Mouse (Mus musculus): ENCODE results near the gene Nmrk2.

The Nmrk2 gene

DNA sequence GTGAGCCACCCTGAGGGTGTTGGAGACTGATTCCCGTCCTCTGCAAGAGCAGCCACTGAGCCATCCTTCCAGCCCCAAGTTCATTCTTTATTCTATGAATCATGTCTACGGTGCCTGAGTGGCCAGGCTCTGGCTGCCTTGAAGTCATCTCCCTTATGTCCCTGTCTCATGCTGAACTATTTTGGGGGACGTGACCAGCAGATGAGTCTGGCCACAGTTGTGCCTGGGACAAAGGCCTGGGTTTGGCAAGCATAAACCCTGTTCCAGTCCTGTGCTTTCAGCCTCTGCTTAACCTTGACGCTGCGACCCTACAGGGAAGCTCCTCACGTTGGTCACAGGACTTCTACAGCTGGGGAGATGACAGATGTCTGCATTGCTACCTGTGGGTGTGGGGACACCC is 4.5 kb downstream of the Nmrk2 start:
- CTCF ChIA-PET, result interaction anchor here in 2 of 4 experiments (0.6 to 0.7 kb wide), 2 partner anchors 69 to 141 kb away, joined by 3 read pairs; no protein-coding TSS in a partner anchor

DNA sequence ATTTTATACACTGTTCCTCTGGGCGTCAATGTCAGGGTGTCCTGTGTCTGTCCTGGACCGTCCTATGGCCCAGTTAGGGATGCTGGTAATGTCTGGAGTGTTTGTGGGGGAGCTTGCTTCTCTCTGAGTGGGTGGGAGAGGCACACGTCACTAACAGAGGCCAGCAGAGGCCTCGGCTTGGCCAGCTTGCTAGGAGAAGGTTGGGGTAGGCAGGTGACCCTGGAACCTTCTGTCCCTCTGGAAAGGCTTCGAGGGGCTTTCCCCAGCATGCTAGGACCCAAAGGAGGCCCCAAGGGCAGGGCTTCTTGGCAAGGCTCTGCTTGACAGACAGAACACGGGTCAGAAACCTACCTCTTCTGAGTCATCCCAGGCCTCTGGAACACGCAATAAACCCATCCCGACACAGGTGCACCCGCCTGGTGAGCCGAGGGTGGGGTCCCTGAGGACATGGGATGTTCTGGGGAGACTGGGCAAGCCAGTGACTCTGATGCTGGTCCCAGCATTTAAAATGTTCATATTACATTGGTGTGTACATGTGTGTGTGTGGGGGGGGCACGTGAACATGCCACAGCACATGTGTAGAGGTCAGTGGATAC is 5.3 kb downstream of the Nmrk2 start:
- POLR2A ChIA-PET, result interaction anchor here in 3 of 4 experiments (0.6 to 2.1 kb wide), 8 partner anchors 21 to 170 kb away, joined by 3 to 11 read pairs (median 4); partner anchors contain the start of genes 4930404N11Rik (in 1 of the 3) and Eef2 (in 1 of the 3)
- CTCF ChIA-PET, result interaction anchor here in 2 of 4 experiments (0.6 to 1.1 kb wide), 6 partner anchors 48 to 254 kb away, joined by 3 to 5 read pairs (median 4); partner anchors contain the start of gene Pip5k1c (in 1 of the 2)

More for the DNA sequence above, 4.5 kb downstream of the Nmrk2 start:
- POLR2A ChIA-PET, result interaction anchor here in 1 of 4 experiments (1.4 to 2.1 kb wide), 2 partner anchors 22 to 169 kb away, joined by 4 to 9 read pairs; partner anchors contain the start of gene Eef2

DNA sequence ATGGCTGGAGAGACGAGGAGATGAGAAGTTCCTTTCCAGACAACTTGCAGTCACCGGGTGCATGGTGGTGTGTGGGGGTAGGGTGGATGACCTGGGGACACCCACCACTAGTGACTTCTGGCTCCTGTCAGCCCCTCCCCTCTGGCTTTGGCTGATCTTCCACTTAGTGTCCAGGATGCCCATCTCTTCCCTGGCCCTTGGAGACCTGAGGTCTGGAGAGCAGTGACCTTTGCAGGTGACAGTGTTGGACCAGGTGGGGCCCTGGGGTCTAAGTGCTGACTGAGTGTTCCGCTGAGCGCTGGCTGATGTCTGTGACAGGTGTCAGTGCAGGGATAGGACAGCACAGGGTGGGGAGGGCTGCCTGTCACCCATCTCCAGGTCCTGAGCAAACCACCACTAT is 6.6 kb downstream of the Nmrk2 start:
- POLR2A ChIA-PET, result interaction anchor here in 3 of 4 experiments (0.9 to 7.2 kb wide), 12 partner anchors 8 to 266 kb away, joined by 3 to 189 read pairs (median 4); partner anchors contain the start of genes Eef2 (in 3 of the 3), Gadd45b (in 1 of the 3) and Pip5k1c (in 1 of the 3)
- CTCF ChIA-PET, result interaction anchor here in 3 of 4 experiments (0.6 to 2.0 kb wide), 4 partner anchors 8 to 255 kb away, joined by 3 to 7 read pairs (median 4); no protein-coding TSS in a partner anchor

DNA sequence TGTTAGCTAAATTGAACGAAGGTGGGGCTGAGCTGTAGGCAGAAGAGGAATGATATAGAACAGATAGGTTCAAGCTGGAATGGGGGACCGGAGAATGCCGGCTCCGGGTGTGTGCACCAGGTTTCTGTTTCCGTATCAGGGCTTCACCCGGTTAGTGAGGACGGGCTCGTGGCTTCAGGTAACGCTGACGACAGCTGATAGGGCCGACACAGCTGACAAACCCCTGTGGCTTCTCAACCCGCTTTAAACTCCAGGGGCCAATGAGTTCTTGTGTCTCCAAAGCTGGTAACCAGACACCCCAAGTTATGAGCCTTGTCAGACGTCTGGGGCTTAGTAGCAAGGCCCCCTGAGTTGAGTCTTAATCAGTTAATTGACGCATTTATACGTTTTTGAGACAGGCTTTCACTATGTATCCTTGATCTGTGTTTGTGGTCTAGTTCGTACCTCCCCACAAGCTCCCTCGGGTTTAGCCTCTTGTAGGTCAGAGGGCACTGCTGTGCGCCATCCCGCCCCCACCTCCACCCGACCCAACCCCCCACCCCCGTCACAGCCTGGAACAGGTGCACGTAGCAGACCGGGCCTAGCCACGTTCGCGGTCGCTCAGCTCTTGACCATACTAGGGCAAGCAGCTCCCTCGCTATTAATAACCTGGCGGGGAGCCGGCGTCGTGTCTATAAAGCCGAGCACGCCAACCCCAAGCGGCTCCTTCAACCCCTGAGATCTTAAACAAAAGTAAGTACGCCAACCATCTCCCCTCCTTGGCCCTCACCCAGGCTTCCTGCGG is 7.7 kb downstream of the Nmrk2 start:
- ChIA-PET CTCF (interaction anchor here (0.6 to 5.0 kb wide), 30 partner anchors 9 to 356 kb away, joined by 3 to 35 read pairs (median 5); partner anchors contain the start of genes Pip5k1c (in 2 of the 4), Atcay (in 1 of the 4), Celf5 (in 1 of the 4) and Tjp3 (in 1 of the 4)), POLR2A (interaction anchor here (0.5 to 7.2 kb wide), 50 partner anchors 8 to 529 kb away, joined by 3 to 189 read pairs (median 4); partner anchors contain the start of genes Eef2 (in 3 of the 4), Pip5k1c (in 3 of the 4), 4930442H23Rik (in 2 of the 4) and Dapk3 (in 2 of the 4))

DNA sequence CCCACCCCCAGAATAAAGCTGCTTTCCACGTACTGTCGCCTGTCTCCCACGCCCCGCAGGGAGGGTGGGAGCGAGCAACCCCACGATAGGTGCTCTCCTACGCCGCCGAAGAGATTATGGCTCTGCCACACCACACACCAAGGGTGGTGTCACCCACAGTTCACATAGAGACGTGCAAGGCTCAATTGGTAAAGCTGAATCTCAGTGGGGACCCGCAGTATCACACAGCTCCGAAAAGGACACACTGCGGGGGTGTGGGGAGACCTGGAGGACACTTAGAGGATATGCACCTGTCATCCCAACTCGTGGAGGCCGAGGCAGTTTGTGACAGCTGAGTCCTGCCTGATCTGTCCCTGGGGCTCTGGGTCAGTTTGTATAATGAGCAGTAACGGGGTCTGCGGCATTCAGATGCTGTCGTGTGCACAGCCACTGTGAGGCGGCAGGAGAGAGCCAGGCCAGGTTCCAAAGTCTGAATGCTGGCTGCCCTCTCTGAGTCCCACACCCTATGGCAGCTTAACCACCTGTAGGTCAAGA is 8.8 kb downstream of the Nmrk2 start:
- CTCF ChIA-PET, result interaction anchor here (0.6 to 5.0 kb wide), 49 partner anchors 10 to 947 kb away, joined by 3 to 35 read pairs (median 5); partner anchors contain the start of genes Pip5k1c (in 2 of the 4), Atcay (in 1 of the 4), Celf5 (in 1 of the 4) and Eef2 (in 1 of the 4)
- POLR2A ChIA-PET, result interaction anchor here (0.6 to 7.2 kb wide), 86 partner anchors 9 to 517 kb away, joined by 3 to 189 read pairs (median 4); partner anchors contain the start of genes Eef2 (in 4 of the 4), Sgta (in 3 of the 4), 4930442H23Rik (in 2 of the 4) and Cactin (in 2 of the 4)

DNA sequence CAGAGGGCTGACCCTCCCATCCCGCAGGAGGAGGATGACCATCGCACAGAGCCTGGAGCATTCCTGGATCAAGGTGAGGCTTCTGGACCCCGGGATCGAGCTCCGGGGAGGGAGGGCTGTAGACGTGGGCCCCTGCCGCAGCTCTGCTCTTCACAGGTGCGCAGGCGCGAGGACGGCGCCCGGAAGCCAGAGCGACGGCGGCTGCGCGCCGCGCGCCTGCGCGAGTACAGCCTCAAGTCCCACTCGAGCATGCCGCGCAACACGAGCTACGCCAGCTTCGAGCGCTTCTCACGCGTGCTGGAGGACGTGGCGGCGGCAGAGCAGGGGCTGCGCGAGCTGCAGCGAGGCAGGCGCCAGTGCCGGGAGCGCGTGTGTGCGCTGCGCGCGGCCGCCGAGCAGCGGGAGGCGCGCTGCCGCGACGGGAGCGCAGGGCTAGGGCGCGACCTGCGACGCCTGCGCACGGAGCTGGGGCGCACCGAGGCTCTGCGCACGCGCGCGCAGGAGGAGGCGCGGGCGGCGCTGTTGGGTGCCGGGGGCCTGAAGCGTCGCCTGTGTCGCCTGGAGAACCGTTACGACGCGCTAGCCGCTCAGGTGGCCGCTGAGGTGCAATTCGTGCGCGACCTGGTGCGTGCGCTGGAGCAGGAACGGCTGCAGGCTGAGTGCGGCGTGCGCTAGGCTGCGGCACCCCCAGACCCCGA is 9.4 kb downstream of the Nmrk2 start:
- CTCF ChIA-PET, result interaction anchor here (0.5 to 5.0 kb wide), 53 partner anchors 13 to 946 kb away, joined by 3 to 35 read pairs (median 5); partner anchors contain the start of genes Gna15 (in 2 of the 4), Pip5k1c (in 2 of the 4), Atcay (in 1 of the 4) and Celf5 (in 1 of the 4)
- POLR2A ChIA-PET, result interaction anchor here (0.6 to 7.2 kb wide), 97 partner anchors 8 to 623 kb away, joined by 3 to 189 read pairs (median 4); partner anchors contain the start of genes Eef2 (in 4 of the 4), Map2k2 (in 3 of the 4), Slc39a3 (in 3 of the 4) and 4930442H23Rik (in 2 of the 4)

DNA sequence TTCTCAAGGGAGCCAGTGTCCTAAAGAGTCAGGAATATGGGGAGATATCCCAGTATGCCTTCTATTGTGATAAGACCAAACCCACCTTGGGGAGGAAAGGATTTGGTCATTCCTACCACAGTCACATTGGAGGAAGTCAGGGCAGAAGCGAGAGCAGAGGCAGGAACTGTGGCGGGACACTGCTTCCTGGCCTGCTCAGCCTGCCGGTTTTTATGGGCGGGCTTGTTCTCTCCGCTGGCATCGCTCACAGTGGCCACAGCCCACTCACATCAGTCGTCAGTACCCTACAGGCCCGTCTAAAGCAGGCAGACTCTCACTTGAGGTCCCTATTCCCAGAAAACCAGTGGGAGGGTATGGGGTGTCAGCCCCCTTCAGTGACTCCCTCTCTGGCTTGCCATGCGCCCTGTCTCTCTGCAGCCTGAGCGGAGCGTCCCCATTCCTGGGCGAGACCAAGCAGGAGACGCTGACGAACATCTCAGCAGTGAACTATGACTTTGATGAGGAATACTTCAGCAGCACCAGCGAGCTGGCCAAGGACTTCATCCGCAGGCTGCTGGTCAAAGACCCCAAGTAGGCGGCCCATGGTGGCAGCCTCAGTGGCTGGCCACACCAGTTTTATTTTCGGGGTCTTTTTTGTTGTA is 10.4 kb downstream of the Nmrk2 start:
- CTCF ChIA-PET, result interaction anchor here (0.5 to 5.0 kb wide), 50 partner anchors 10 to 333 kb away, joined by 3 to 35 read pairs (median 4); partner anchors contain the start of genes Pip5k1c (in 2 of the 4), Eef2 (in 1 of the 4), Gna15 (in 1 of the 4) and Gng7 (in 1 of the 4)
- POLR2A ChIA-PET, result interaction anchor here (0.5 to 7.2 kb wide), 77 partner anchors 7 to 622 kb away, joined by 3 to 189 read pairs (median 4); partner anchors contain the start of genes Eef2 (in 4 of the 4), Map2k2 (in 3 of the 4), 4930442H23Rik (in 2 of the 4) and Dapk3 (in 2 of the 4)

DNA sequence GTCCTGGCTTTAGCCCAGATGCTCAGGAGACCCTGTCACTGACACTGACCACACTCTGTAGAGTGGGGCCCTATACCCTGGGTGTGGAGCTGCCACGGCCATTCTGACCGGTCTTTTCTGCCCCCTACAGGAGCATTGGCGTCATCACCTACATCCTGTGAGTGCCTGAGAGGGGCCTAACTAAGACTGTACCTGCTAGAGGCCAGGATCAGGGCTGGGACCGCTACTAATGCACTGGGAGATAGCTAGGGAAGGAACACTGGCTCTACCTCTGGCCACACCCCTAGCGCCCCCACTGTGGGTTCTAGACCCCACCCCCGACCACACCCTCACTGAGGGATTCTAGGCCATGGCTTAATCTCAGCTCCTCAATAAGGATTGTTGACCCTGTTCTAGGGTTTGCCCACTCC is 10.9 kb downstream of the Nmrk2 start:
- ChIA-PET CTCF (interaction anchor here (0.5 to 5.0 kb wide), 36 partner anchors 10 to 324 kb away, joined by 3 to 35 read pairs (median 4); partner anchors contain the start of genes Atcay (in 1 of the 4), Hmg20b (in 1 of the 4), Pip5k1c (in 1 of the 4) and Sgta (in 1 of the 4)), POLR2A (interaction anchor here (0.5 to 7.2 kb wide), 42 partner anchors 11 to 546 kb away, joined by 3 to 189 read pairs (median 3); partner anchors contain the start of genes Eef2 (in 3 of the 4), Gadd45b (in 2 of the 4), Map2k2 (in 2 of the 4) and Pip5k1c (in 2 of the 4))

DNA sequence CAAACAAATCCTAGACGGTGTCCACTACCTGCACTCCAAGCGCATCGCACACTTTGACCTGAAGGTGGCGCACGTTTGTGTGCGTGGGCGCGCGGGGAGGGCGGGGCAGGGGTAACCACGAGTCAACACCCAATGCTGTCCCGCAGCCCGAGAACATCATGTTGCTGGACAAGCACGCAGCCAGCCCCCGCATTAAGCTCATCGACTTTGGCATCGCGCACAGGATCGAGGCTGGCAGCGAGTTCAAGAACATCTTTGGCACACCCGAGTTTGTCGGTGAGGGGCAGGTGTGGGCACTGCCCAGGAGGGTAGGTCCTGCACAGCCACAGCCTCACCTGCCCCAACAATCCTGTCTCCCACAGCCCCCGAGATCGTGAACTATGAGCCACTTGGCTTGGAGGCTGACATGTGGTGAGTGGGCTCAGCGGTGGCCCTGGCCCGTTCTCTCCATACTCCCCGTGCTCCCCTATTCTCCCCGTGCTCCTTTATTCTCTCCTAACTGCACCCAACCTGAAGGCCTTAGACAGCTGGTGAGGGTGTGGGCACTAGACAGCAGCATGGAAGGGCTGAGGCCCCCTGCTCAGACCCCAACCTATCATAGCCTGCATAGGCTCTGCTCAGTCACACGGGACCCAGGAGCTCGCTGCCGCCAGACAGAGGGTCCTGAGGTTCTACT is 11.5 kb downstream of the Nmrk2 start:
- ChIA-PET CTCF (interaction anchor here (0.6 to 5.0 kb wide), 29 partner anchors 9 to 320 kb away, joined by 3 to 35 read pairs (median 4); partner anchors contain the start of genes Atcay (in 1 of the 4), Pip5k1c (in 1 of the 4), Sgta (in 1 of the 4) and Tjp3 (in 1 of the 4)), POLR2A (interaction anchor here (0.5 to 7.2 kb wide), 34 partner anchors 11 to 344 kb away, joined by 3 to 189 read pairs (median 3); partner anchors contain the start of genes Eef2 (in 2 of the 4), Gadd45b (in 2 of the 4), Cactin (in 1 of the 4) and Fzr1 (in 1 of the 4))

DNA sequence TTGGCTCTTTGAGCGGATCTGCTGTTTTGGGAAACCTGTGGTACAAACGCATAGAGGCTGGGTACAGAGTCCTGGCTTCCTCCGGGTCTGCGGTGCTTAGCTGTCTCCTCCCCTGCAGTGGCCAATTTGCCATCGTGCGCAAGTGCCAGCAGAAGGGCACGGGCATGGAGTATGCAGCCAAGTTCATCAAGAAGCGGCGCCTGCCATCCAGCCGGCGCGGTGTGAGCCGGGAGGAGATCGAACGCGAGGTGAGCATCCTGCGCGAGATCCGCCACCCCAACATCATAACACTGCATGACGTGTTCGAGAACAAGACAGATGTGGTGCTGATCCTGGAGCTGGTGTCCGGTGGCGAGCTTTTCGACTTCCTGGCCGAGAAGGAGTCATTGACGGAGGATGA is 12.0 kb downstream of the Nmrk2 start:
- ChIA-PET POLR2A (interaction anchor here (0.6 to 7.2 kb wide), 15 partner anchors 11 to 344 kb away, joined by 3 to 189 read pairs (median 5); partner anchors contain the start of genes Eef2 (in 2 of the 4), Fzr1 (in 1 of the 4), Gng7 (in 1 of the 4) and Map2k2 (in 1 of the 4)), CTCF (interaction anchor here in 3 of 4 experiments (0.6 to 5.0 kb wide), 15 partner anchors 9 to 321 kb away, joined by 3 to 35 read pairs (median 3); partner anchors contain the start of genes Atcay (in 1 of the 3), Pip5k1c (in 1 of the 3), Sgta (in 1 of the 3) and Tjp3 (in 1 of the 3))

DNA sequence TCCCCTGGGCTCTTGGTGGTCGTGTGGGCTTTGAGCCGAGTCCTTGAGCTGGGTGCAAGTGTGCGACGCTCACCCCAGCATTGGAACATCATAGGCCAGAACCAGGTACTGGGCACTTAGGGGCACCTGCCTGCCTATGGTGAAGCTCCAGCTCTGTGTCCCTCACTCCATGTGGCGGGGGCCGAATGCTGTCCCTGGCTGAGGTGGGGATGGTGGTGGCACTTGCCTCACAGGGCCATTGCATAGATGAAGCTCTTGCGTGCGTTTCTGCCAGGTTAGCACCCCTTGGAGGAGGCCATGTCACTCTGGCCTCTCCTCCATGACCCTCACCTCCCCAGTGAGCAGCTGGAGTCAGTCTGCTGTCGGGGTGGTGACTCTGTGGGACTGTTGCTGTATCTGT is 14.7 kb downstream of the Nmrk2 start:
- POLR2A ChIA-PET, result interaction anchor here (0.5 to 3.0 kb wide), 13 partner anchors 9 to 172 kb away, joined by 3 to 24 read pairs (median 4); partner anchors contain the start of genes Eef2 (in 2 of the 4) and Gng7 (in 1 of the 4)

DNA sequence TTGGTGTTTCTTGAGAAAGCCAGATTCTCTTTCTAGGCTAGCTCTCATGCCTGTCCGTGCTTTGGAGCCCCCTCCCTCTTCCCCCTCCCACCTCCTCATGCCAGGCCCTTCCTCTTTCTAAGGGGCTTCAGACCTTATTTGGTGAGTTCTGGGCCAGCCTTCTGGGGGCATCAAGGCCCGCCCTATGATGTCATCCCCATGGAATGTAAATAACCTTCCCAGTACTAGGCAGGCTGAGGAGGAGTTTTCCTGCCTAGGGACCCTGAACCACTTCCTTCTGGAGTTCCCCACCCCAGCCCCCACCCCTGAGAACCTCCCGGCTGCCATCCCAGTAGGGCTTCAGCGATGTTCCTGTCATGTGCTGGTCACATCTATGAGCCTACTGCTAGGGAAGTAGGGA is 17.1 kb downstream of the Nmrk2 start:
- ChIA-PET POLR2A (interaction anchor here (0.7 to 3.0 kb wide), 15 partner anchors 8 to 254 kb away, joined by 3 to 30 read pairs (median 4); partner anchors contain the start of genes Eef2 (in 2 of the 4), Pias4 (in 2 of the 4), 4930404N11Rik (in 1 of the 4) and Gadd45b (in 1 of the 4)), CTCF (interaction anchor here in 2 of 4 experiments (0.8 to 1.0 kb wide), 3 partner anchors 9 to 367 kb away, joined by 3 to 6 read pairs (median 3); no protein-coding TSS in a partner anchor)

More for the DNA sequence above, 14.7 kb downstream of the Nmrk2 start:
- CTCF ChIA-PET, result interaction anchor here in 2 of 4 experiments (0.5 to 1.6 kb wide), 5 partner anchors 11 to 177 kb away, joined by 3 to 5 read pairs (median 3); partner anchors contain the start of gene Pip5k1c (in 1 of the 2)

DNA sequence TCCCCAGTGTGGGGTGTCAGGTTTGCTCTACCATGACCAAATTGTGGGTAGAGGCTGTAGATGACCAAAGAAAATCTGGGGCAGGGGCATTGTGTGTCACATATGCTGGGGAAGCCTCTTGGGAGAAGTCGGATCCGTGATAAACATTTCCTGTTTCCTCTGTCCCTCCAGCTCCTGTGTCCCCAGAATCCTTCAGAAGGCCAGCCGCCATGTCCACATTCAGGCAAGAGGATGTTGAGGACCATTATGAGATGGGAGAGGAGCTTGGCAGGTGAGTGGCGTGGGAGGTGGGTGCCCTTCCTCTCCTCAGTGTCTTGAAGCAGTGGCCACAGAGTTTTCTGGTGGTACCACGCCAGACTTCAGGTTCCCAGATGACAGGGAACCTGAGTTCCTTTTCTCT is 18.0 kb downstream of the Nmrk2 start, which contains the start of gene 4930442H23Rik:
TSS of gene 4930442H23Rik (minus strand) at position 45 of the 400 bp plus-strand sequence.
- ChIA-PET POLR2A (interaction anchor here (0.5 to 3.0 kb wide), 19 partner anchors 8 to 772 kb away, joined by 3 to 30 read pairs (median 4); partner anchors contain the start of genes Pias4 (in 2 of the 4), Pip5k1c (in 2 of the 4), Eef2 (in 1 of the 4) and Gadd45b (in 1 of the 4)), CTCF (interaction anchor here in 2 of 4 experiments (0.8 to 1.2 kb wide), 3 partner anchors 11 to 368 kb away, joined by 3 read pairs; no protein-coding TSS in a partner anchor)

Data from embryonic stem cell, embryonic (primary cell).